Mouse (Mus musculus) heart, adult 2 months (tissue): ENCODE results near the gene Ovch2.

Experiments
- CTCF ChIP-seq: fragments of 200-600 bp; IDR thresholded peaks from 2 replicates; pipeline ENCODE4 v1.8.1; 2022; ENCODE audit warnings: antibody characterized with exemption, mild to moderate bottlenecking, moderate library complexity
- EP300 ChIP-seq: fragments of 200-500 bp; IDR thresholded peaks from 2 replicates; pipeline ENCODE4 v1.6.1; 2011; ENCODE audit warnings: low read depth, low read length, control low read depth; ENCODE audit not compliant: insufficient read depth
- POLR2A ChIP-seq: fragments of 200-500 bp; IDR thresholded peaks from 2 replicates; pipeline ENCODE4 v1.6.1; 2011; ENCODE audit warnings: mild to moderate bottlenecking, low read depth, low read length, control low read depth; ENCODE audit not compliant: insufficient read depth

DNA sequence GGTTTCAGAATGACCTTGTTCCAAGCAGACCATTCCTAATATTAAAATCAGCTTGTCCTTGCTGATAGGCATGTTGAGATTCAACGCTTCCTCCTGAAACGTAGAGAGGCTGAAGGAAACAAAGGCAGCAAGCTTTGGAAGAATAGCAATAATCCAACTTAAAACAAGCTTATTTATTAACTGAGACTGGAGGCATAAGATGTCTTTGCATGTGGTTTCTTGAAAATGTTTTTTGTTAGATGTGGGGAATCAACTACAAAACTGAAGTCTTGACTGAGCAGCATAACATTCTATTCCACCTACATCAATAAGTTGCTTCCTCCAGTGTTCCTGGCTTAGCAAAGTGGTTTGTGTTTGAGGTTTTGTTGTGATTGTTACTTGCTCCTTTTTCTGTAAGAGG, at the start of gene Ovch2:
- TF ChIP-seq EP300 (no peak), POLR2A (no peak), CTCF (no peak)
